Mouse (Mus musculus) megakaryocyte-erythroid progenitor cell, adult 5-6 weeks (primary cell): Measurements from ENCODE around the gene Gpank1. TPM values are rescaled to one million over a fixed set of nuclear protein-coding genes. Genes with fewer than 3 reads are reported as not detected.

Experiments used
- ATAC-seq: replicated peaks from 2 replicates; pipeline ENCODE4 v1.8.0; 2016; ENCODE audit warnings: mild to moderate bottlenecking, inconsistent platforms; ENCODE audit not compliant: severe bottlenecking, poor library complexity, low FRiP score, low TSS enrichment
- total RNA-seq, 2 experiments: library from RNA; stranded (forward) in 1 of 2; stranded (reverse) in 1 of 2; fragments of 200-1000, 215-1000 nt in 1 of 2; fragments of >200 nt in 1 of 2; fragmentation: Nextera tagmentation in 1 of 2; gene quantifications; 2 replicates each; pipeline ENCODE4 v1.2.3; 2014 to 2017

Gene Gpank1
- total RNA-seq, 2 experiments from 2014 or later = 30.4 to 36.2 TPM

GRCm38 (mm10) chr17:35173329-35173728 lies 52.1 kb downstream of the Gpank1 start:
- no peak for ATAC-seq

Other genes starting within 250 kb of the Gpank1 start
Only the 30 nearest of the 42 such genes appear.
- gene Lsm2, start 139.6 kb upstream of the Gpank1 start, total RNA-seq (2014; fragmentation: Nextera tagmentation) = 269 and 281 TPM in 2 replicates
- gene Lsm2, start 139.6 kb upstream of the Gpank1 start, total RNA-seq (2017) = 34.8 and 79.7 TPM in 2 replicates
- 137 and 213 TPM in 2 replicates for gene Vars, start 120.5 kb upstream of the Gpank1 start, total RNA-seq (2014; fragmentation: Nextera tagmentation)
- 226 and 342 TPM in 2 replicates for gene Vars, start 120.5 kb upstream of the Gpank1 start, total RNA-seq (2017)
- gene Vwa7, start 104.9 kb upstream of the Gpank1 start, total RNA-seq (2014; fragmentation: Nextera tagmentation) = 0.31 and 0.54 TPM in 2 replicates
- 0.15 and 0.19 TPM in 2 replicates for gene Vwa7, start 104.9 kb upstream of the Gpank1 start, total RNA-seq (2017)
- 9.4 and 14.7 TPM in 2 replicates for gene Sapcd1, start 93.4 kb upstream of the Gpank1 start, total RNA-seq (2014; fragmentation: Nextera tagmentation)
- 4.2 TPM in 1 of 2 replicates, not detected in the other for gene Sapcd1, start 93.4 kb upstream of the Gpank1 start, total RNA-seq (2017)
- gene Msh5, start 74.7 kb upstream of the Gpank1 start, total RNA-seq (2014; fragmentation: Nextera tagmentation) = 10.0 and 10.6 TPM in 2 replicates
- 2.4 and 3.1 TPM in 2 replicates for gene Msh5, start 74.7 kb upstream of the Gpank1 start, total RNA-seq (2017)
- gene Clic1, start 71.5 kb upstream of the Gpank1 start, total RNA-seq (2014; fragmentation: Nextera tagmentation) = 126 and 137 TPM in 2 replicates
- 137 and 183 TPM in 2 replicates for gene Clic1, start 71.5 kb upstream of the Gpank1 start, total RNA-seq (2017)
- gene Ddah2, start 62.4 kb upstream of the Gpank1 start, total RNA-seq (2014; fragmentation: Nextera tagmentation) = 2.7 and 7.6 TPM in 2 replicates
- gene Ddah2, start 62.4 kb upstream of the Gpank1 start, total RNA-seq (2017) = 4.6 and 21.4 TPM in 2 replicates
- gene Ly6g6c, start 56.1 kb upstream of the Gpank1 start, total RNA-seq (2014; fragmentation: Nextera tagmentation) = not detected in 2 replicates
- not detected in 2 replicates for gene Ly6g6c, start 56.1 kb upstream of the Gpank1 start, total RNA-seq (2017)
- gene Mpig6b, start 55.3 kb upstream of the Gpank1 start, total RNA-seq (2014; fragmentation: Nextera tagmentation) = 0.32 TPM in 1 of 2 replicates, not detected in the other
- gene Mpig6b, start 55.3 kb upstream of the Gpank1 start, total RNA-seq (2017) = not detected in 2 replicates
- gene Ly6g6e, start 44.6 kb upstream of the Gpank1 start, total RNA-seq (2014; fragmentation: Nextera tagmentation) = not detected in 2 replicates
- gene Ly6g6e, start 44.6 kb upstream of the Gpank1 start, total RNA-seq (2017) = not detected in 2 replicates
- gene Ly6g6d, start 43.4 kb upstream of the Gpank1 start, total RNA-seq (2014; fragmentation: Nextera tagmentation) = not detected in 2 replicates
- gene Ly6g6d, start 43.4 kb upstream of the Gpank1 start, total RNA-seq (2017) = not detected in 2 replicates
- not detected in 2 replicates for gene Ly6g6f, start 35.8 kb upstream of the Gpank1 start, total RNA-seq (2014; fragmentation: Nextera tagmentation)
- gene Ly6g6f, start 35.8 kb upstream of the Gpank1 start, total RNA-seq (2017) = not detected in 2 replicates
- gene Abhd16a, start 32.2 kb upstream of the Gpank1 start, total RNA-seq (2014; fragmentation: Nextera tagmentation) = 62.9 and 76.7 TPM in 2 replicates
- 38.5 and 46.7 TPM in 2 replicates for gene Abhd16a, start 32.2 kb upstream of the Gpank1 start, total RNA-seq (2017)
- gene Ly6g5c, start 13.2 kb upstream of the Gpank1 start, total RNA-seq (2014; fragmentation: Nextera tagmentation) = not detected in 2 replicates
- gene Ly6g5c, start 13.2 kb upstream of the Gpank1 start, total RNA-seq (2017) = not detected in 2 replicates
- 0.42 and 1.1 TPM in 2 replicates for gene Ly6g5b, start 6.0 kb upstream of the Gpank1 start, total RNA-seq (2014; fragmentation: Nextera tagmentation)
- 0.99 TPM in 1 of 2 replicates, not detected in the other for gene Ly6g5b, start 6.0 kb upstream of the Gpank1 start, total RNA-seq (2017)
- gene Csnk2b, start 598 bp downstream of the Gpank1 start, total RNA-seq (2014; fragmentation: Nextera tagmentation) = 340 and 451 TPM in 2 replicates
- 319 and 482 TPM in 2 replicates for gene Csnk2b, start 598 bp downstream of the Gpank1 start, total RNA-seq (2017)
- gene D17H6S53E, start 4.9 kb downstream of the Gpank1 start, total RNA-seq (2014; fragmentation: Nextera tagmentation) = 0.70 and 6.3 TPM in 2 replicates
- gene D17H6S53E, start 4.9 kb downstream of the Gpank1 start, total RNA-seq (2017) = 4.4 and 9.0 TPM in 2 replicates
- gene Apom, start 10.6 kb downstream of the Gpank1 start, total RNA-seq (2014; fragmentation: Nextera tagmentation) = not detected in 2 replicates
- not detected in 2 replicates for gene Apom, start 10.6 kb downstream of the Gpank1 start, total RNA-seq (2017)
- gene Bag6, start 13.7 kb downstream of the Gpank1 start, total RNA-seq (2014; fragmentation: Nextera tagmentation) = 158 TPM in 2 replicates
- gene Bag6, start 13.7 kb downstream of the Gpank1 start, total RNA-seq (2017) = 63.3 and 105 TPM in 2 replicates
- gene Prrc2a, start 43.4 kb downstream of the Gpank1 start, total RNA-seq (2014; fragmentation: Nextera tagmentation) = 392 and 430 TPM in 2 replicates
- gene Prrc2a, start 43.4 kb downstream of the Gpank1 start, total RNA-seq (2017) = 44.9 and 47.1 TPM in 2 replicates
- not detected in 2 replicates for gene Aif1, start 54.6 kb downstream of the Gpank1 start, total RNA-seq (2014; fragmentation: Nextera tagmentation)
- 7.4 TPM in 1 of 2 replicates, not detected in the other for gene Aif1, start 54.6 kb downstream of the Gpank1 start, total RNA-seq (2017)
- not detected in 2 replicates for gene Lst1, start 67.0 kb downstream of the Gpank1 start, total RNA-seq (2014; fragmentation: Nextera tagmentation)
- gene Lst1, start 67.0 kb downstream of the Gpank1 start, total RNA-seq (2017) = 15.8 TPM in 1 of 2 replicates, not detected in the other
- 5.5 and 12.6 TPM in 2 replicates for gene Ltb, start 73.0 kb downstream of the Gpank1 start, total RNA-seq (2014; fragmentation: Nextera tagmentation)
- gene Ltb, start 73.0 kb downstream of the Gpank1 start, total RNA-seq (2017) = 1.3 TPM in 1 of 2 replicates, not detected in the other
- gene Tnf, start 80.6 kb downstream of the Gpank1 start, total RNA-seq (2014; fragmentation: Nextera tagmentation) = 1.8 TPM in 1 of 2 replicates, not detected in the other
- gene Tnf, start 80.6 kb downstream of the Gpank1 start, total RNA-seq (2017) = 0.88 and 7.7 TPM in 2 replicates
- gene Lta, start 83.9 kb downstream of the Gpank1 start, total RNA-seq (2014; fragmentation: Nextera tagmentation) = 0.45 TPM in 1 of 2 replicates, not detected in the other
- gene Lta, start 83.9 kb downstream of the Gpank1 start, total RNA-seq (2017) = not detected in 2 replicates
- gene Gm16181, start 99.4 kb downstream of the Gpank1 start, total RNA-seq (2014; fragmentation: Nextera tagmentation) = not detected in 2 replicates
- not detected in 2 replicates for gene Gm16181, start 99.4 kb downstream of the Gpank1 start, total RNA-seq (2017)
- 4.5 and 8.0 TPM in 2 replicates for gene Atp6v1g2, start 112.2 kb downstream of the Gpank1 start, total RNA-seq (2014; fragmentation: Nextera tagmentation)
- gene Atp6v1g2, start 112.2 kb downstream of the Gpank1 start, total RNA-seq (2017) = 0.99 and 2.2 TPM in 2 replicates
- gene Nfkbil1, start 114.3 kb downstream of the Gpank1 start, total RNA-seq (2014; fragmentation: Nextera tagmentation) = 8.8 and 10.1 TPM in 2 replicates
- gene Nfkbil1, start 114.3 kb downstream of the Gpank1 start, total RNA-seq (2017) = 3.5 and 10.1 TPM in 2 replicates
- 488 and 550 TPM in 2 replicates for gene Ddx39b, start 120.3 kb downstream of the Gpank1 start, total RNA-seq (2014; fragmentation: Nextera tagmentation)
- 211 and 221 TPM in 2 replicates for gene Ddx39b, start 120.3 kb downstream of the Gpank1 start, total RNA-seq (2017)
- 237 and 344 TPM in 2 replicates for gene H2-D1, start 141.3 kb downstream of the Gpank1 start, total RNA-seq (2014; fragmentation: Nextera tagmentation)
- gene H2-D1, start 141.3 kb downstream of the Gpank1 start, total RNA-seq (2017) = 289 and 334 TPM in 2 replicates